Mouse (Mus musculus) erythroblast, adult 5-6 weeks (primary cell): ENCODE measurements around the gene Cryge. TPM values are rescaled to one million over a fixed set of nuclear protein-coding genes. Genes with fewer than 3 reads are reported as not detected.
"Not testable (repeated sequence)": the region's sequence is repeated elsewhere in the genome, so short reads cannot be mapped to it uniquely, and the experiment has no call there.

Source experiments
- ATAC-seq: replicated peaks from 2 replicates; pipeline ENCODE4 v1.8.0; 2016; ENCODE audit warnings: moderate number of reproducible peaks, mild to moderate bottlenecking, moderate TSS enrichment, inconsistent platforms; ENCODE audit not compliant: poor library complexity, low FRiP score, severe bottlenecking
- total RNA-seq, 2 experiments: library from RNA; stranded (forward) in 1 of 2; stranded (reverse) in 1 of 2; fragments of 150-400 nt in 1 of 2; fragments of 200-764, 138-1000 nt in 1 of 2; gene quantifications; 2 replicates each; pipeline versions ENCODE4 v1.2.3 to v1.2.4; 2015 to 2017; ENCODE audit warnings: low replicate concordance in 2 of 2

The Cryge gene
- not detected in 2 replicates for total RNA-seq (2015; ENCODE audit: low replicate concordance)
- total RNA-seq (2017; ENCODE audit: low replicate concordance), result not detected in 2 replicates

DNA sequence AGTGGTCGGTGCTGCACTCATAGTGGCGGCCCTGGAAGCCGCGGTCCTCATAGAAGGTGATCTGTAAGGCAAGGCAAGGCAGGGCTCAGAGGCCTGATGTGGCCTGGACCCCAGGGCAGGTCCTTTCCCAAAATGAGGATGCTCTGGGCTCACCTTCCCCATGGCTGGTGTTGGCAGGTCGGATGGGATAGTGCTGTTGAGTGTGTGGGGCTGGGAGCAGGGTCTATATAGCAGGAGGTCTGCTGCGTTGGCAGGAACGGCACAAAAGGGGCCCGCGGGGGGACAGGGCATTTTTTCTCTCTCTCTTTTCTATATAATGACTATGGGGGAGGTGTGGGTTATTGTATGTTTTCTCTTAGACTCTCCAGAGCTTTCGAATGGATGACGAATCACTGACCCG is at the start of gene Cryge:
Gene Cryge, minus strand, starts transcription at position 198 of the 400 bp plus-strand sequence.
- ATAC-seq, result not testable (repeated sequence)

DNA sequence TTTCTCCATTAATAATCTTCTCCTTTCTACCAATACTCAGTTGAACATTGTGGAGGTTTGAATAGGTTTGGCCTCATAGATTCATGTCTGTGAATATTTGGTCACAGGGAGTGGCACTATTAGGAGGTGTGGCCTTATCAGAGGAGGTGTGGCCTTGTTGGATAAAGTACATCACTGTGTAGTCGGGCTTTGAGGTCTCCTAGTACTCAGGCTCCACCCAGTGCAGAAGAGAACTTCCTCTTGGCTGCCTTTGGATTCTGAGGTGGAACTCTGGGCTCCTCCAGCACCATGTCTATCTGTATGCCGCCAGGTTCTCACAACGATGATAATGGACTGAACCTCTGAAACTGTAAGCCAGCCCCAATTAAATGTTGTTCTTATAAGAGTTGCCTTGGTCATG is 46.0 kb upstream of the Cryge start:
- no peak for ATAC-seq

DNA sequence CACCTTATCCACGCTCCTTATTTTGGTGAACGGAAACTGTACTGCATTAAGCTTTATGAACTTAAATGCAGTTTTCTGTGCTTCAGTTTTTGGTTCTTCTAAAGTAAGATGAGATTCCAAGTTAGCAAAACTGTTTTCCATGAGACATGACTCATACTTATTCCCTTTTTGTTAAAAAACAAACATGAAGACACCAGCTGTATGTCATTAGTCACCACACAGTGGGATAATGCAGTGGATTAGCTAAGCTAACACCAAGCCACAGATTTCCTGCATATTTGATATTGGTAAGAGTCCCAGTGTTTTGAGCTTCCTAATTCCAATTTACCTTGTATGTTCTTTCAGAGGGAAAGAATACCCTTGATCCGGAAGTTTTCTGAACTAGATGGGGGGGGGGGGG is 40.6 kb upstream of the Cryge start:
- no peak for ATAC-seq

DNA sequence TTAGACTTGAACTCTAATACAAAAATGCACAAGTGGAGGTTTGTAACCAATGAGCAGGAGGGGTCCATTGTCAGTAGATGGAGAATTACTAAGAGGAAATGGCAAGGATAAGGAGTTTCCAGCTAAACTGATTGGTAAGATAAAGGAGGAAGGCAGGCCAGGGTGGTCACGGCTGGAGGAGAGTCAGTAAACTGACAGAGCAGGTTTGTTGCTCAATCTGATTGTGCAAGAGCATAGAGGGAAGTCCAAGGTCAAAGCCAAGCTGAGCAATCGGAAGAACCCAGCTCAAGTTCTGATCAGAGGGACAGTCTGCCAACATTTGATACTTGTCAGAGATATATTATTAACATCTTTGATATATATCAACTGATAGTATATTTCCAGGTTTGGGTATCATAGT is 39.4 kb upstream of the Cryge start:
- ATAC-seq, result no peak

DNA sequence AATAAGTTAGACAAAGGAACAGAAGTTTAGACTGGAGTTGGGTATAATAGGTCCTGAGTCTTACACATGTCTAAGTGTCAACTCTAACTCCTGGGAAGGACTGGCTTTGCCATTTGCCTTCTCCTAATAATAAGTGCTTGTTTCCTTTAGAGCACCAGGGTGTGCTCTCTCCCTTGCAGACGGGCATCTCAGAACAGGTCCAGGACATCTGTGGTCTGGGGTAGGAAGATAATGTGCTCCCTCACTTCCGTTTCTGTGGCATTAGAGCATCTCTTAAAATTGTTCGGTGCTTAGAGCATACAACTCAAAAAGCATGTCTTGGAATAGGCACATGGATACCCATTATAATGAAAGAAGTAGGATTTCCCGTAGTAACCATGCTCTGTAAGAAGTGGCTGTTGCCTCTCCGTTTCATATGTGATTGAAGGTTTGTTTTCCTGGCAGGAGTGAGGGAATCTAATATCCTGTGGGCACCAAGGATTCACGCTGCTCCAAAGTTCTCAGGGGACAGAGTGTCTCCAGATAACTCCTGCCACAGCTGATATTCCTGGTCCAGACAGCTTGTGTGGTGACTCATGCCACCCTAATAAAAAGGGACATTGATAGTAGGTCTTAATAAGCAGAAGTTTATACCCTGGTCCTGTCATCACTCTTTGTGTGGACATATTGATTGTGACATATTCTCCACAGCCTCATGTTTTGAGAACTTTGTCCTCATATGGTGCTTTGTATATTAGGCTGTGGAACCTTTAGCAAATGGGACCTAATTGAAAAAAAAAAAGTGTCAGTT is 37.8 kb upstream of the Cryge start:
- ATAC-seq, result no peak

DNA sequence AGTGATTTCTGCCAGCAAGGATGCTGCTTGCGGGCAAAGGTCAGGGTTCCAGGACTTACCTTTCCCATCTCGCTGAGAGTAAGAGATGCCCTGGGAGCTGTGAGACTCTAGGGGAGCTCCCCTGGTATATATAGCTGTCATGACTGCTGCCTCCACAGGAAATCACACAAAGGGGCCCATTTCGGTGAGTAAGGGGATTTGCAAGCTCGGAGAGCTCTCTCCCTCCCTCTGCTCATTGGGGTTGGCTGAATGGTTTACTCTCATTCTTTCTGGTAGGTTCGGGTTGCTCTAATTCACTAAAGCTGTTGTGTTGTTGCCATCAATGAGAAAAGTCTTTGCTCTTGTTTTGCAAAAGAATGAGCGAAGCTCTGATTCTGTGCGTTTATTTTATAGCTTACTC is 31.2 kb upstream of the Cryge start, which contains the start of gene Crygb:
Gene Crygb, minus strand, starts transcription at position 101 of the 400 bp plus-strand sequence.
- no peak for ATAC-seq

DNA sequence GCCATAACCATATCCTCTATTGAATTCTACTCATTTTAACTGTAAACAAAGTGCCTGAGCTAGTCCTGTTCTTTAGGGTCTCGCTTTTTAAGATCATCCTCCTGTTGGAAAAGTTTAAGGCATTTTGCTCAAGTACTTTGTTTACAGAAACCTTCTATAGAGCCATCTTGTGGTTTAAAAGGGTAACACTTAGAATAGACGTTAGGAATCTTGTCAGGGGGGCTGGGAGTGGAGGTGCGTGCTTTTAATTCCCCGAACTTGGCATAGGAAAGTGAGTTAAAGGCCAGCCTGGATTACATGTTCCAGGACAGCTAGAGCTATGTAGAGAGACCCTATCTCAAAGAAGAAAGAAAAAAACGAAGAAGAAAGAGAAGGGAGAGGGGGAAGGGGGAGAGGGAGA is 24.7 kb upstream of the Cryge start:
- ATAC-seq, result no peak

DNA sequence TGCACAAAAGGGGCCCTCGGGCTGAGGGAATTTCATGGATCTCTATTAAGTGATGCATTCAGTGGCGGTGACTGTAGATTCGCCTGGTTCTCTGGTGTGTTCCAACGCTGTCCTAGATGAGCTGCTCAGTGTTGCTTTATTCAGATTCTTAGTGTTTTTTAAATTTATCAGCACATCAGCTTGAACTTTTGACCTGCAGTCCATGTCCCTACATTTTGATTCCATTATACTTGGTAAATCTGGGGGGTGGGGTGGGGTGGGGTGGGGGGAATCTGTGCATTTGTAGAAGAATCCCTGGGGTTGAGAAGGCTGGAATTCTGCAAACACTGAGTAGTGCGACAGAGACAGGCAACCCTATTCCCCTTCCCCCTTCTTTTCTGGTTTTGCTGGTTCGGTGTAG is 22.6 kb upstream of the Cryge start, which contains the start of gene Crygc:
Gene Crygc, minus strand, starts transcription at position 101 of the 400 bp plus-strand sequence.
- ATAC-seq, result no peak

DNA sequence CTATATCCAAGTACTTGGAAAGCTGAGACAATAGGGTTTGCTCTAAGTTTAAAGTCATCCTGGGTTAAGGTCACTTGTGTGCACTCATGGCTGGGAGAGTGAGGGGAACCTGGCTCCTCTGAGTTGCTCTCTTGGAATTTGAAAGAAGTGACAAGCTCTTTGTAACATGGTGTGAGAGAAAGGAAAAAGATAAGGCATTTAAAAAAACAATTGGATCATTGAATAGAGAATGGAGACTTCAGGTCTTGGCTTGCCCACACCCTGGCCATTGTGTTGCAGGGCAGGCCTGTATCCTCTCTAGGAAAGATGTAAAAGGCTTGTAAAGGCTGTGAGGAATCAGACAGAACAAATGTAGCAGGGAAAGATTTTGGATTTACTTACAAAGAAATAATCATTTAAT is 16.9 kb upstream of the Cryge start:
- ATAC-seq, result no peak

DNA sequence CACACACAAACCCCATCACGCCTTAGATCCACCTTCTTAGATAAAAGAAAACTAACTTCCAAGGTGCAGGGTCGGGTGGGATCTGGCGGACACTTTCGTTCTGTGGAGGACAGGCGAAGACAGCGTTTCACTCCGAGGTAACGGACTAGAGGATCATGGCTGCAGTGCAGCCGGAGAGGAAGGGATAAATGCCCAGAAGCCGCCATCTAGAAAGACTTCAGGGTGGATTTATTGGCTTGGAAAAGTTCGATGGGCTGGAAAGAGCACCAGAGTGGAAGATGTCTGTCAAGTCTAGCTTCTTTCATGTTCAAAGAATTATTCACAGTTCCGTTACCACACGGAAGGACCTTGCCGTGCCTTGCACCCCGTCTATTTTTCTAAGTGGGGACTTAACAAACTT is 13.3 kb upstream of the Cryge start:
- no peak for ATAC-seq

DNA sequence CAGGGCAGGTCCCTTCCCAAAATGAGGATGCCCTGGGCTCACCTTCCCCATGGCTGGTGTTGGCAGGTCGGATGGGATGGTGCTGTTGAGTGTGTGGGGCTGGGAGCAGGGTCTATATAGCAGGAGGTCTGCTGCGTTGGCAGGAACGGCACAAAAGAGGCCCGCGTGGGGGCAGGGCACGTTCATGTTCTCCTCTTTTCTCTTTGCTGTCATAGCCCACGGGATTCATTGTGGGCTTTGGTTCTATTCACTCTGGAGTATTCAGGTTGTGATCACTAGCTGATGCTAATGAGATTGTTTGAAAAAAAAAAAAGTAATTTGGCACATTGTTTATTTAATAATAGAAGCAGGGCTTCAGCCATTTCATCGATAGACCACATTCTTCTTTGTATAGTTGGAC is 12.4 kb upstream of the Cryge start, which contains the start of gene Crygd:
Gene Crygd, minus strand, starts transcription at position 101 of the 400 bp plus-strand sequence.
- ATAC-seq, result no peak

DNA sequence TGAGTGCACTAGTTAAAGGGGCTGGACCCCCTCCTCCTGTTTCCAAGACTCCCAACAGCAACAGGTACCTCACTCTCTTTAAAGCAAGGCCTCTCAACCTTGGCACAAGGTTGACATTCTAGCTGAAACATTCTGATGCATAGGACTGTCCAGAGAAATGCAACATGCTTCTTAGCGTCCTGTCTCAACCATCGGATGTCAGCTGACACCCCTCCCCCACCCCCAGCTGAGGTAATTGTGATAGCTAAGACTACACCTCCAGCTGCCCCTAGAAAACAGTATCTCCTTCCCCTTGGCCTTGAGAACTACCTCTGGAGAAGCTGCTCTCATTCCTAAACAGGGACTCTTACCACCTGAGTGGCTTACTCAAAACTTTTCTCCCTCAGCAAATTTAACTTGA is 1.2 kb upstream of the Cryge start:
- no peak for ATAC-seq

DNA sequence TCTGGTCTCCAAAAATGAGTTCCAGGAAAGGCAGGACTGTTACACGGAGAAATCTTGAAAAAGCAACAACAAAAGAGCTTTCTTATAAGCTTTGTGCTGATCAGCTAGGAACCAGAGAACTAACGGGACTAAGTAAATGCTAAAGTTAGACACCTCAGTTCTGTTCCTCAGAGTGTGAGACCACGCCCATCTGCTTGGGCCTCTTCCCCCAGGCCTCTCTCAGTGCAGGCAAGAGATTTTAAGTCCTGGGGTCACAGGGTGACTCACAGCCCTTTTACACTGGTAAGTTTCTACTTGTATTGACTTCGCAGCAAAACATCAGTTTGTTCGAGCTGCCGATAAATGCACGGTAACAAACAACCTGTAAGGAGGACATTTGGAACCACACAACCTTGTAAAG is 747 bp upstream of the Cryge start:
- ATAC-seq, result no peak

DNA sequence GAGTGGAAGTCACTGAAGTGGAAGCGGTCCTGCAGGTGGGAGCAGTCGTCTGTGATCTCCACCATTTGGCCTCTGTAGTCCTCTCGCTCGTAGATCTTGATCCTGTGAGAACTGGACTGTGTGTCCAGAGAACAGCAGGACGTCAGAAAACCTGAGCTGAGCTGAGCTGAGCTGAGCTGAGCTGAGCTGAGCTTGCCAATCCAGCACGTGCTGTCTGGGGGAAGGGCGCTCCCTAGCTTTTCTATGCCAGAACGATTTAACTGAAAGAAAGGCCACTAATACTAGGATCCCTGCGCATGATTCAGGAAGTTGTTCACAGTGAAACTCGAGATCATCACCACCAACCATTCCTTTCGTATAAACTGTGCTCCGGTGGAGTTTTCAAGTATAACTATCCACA is 2.2 kb downstream of the Cryge start:
- ATAC-seq, result no peak

DNA sequence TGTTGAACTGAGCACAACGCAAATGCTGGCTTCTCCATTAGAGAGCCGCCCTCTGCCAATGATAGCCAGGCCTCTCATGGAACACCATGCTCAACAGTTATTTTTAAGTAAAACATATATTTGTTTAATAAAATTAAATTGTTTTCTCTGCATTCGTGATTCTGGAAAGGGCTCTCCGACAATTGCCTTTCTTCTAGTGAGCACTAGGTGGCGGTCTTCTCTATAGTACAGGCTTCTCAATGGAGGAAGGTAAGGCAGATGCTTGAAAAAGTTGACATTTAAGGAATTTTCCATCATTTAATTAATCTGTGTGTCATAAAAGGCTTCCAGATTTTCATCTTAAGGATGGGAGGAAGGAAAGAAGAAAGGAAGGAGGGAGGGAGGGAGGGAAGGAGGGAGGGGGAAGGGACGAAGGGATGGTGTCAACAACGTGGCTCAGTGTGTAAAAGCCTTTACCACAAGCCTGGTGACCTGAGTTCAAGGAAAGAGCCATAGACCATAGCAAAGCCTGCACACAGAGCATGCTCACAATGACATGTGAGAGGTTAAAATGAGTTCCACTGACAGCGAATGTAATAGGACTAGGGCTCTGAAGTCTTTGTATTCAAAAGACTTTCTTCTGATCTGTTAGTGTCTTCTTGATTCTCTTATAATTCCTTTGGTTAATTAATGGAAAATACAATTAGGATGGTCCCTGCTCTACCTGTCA is 4.4 kb downstream of the Cryge start:
- no peak for ATAC-seq

DNA sequence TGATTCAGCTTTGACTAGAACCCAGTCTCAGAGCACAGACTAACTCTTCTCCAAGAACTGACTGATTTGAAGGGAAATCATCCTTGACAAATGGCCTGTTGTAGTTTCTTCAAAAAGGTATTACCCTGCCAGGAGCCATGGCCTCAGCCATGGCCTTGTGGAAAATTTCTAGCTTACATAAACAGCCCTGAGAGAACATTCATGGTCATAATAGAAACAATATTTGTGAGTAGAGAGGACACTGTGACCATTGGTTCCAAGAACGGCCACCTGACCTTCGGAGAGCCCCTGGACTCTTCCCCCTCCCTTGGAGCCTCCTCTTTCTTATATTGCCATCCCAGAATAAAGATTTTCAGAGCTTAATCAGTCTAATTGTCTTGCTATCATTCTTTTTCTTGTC is 7.5 kb downstream of the Cryge start:
- no peak for ATAC-seq

DNA sequence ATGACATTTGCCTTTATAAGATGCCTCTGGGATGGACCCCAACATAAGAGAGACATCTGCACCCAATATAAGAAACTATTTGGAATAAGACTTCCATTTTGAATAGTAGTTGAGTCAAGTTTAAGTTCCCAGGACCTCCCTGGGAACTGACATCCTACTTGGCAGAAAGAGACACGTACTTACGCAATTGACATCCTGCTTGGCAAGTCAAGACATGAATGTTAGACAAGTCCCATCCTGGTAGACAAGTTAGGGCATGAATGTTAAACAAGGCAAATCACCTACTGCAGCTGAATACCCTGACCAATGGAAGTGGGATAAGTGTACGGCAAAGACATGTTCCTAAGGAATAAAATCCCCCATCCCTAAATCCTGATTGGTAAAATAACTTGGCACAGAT is 9.1 kb downstream of the Cryge start:
- ATAC-seq, result no peak

DNA sequence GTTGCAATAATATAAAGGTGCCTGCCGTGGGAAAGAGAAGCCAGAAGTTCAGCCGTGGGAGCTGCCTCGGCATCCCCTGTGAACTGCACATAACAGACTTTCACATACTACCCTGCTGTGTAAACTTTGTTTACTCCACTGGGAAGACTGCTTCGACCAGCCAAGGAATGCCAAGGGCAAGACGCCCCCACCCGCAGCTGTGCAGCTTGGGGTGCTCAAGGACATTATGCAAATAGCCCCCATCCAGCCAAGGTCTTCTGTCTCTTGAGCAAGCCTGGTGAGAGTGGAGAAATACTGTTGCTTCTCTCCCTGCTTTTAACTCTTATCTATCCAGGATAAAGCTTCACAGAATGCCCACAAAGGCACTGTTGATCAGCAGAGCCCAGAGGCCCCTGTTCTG is 10.1 kb downstream of the Cryge start:
- ATAC-seq, result no peak

DNA sequence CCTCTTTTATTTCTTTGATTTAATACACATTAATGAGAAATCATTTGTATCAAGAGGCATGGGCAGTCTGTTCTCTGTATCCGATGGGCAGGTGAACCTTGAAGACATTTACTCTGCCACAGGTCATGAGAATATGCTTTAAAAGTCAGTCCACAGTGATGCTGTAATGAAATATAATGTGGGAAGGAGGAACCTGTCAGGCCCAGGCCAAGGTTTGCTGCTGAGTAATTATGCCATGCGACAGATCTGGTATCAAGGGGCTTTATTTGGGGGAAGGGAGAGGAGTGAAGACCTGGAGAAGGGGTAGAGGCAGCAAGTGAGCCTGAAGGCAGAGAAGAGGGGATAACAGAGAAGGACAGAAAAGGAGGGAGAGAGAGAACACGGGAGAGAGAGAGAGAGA is 11.3 kb downstream of the Cryge start:
- ATAC-seq, result no peak

DNA sequence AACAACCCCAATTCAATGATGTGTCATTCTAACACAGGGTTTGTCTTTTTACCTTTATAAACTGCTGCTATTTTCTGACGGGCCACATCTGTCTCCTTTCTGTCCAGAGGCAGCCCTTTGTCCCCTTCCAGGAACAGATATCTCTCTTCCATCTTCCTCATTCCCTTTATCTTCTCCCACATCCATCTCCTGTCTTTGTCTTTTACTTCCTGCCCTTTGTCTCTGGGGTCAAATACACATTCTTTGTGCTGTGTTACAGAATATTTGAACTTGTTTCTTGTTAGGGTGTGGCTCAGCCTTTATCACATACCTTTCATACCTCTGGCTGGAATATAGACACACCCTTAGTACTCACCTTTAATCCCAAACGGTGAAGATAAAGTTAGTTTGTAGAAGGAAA is 13.4 kb downstream of the Cryge start:
- ATAC-seq, result no peak

DNA sequence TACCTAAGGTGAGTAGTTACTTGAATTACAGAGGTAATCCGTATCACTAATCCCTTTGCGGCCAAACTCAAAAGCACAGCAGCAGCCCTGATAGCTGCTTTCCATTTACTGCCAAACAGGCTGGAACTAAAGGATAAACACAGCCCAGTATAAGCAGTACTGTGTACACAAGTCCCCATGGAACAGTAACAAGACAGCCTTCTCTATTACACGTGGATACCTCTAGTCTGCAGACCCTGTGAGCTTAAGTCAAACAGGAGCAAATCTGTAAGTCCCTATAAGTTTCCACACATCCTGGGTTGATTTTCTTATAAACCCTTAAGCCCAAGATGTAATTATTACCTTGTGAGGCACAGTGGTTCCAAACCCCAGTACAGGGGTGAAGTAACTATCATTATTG is 15.4 kb downstream of the Cryge start:
- no peak for ATAC-seq
